Mouse (Mus musculus): ENCODE measurements at regions not wholly inside any gene's neighbourhood (a gene's known extent, or its start where the extent isn't known, plus 50 kb on each side); places are given as distances from the start of the nearest gene placed in this dataset.
A peak's percentile ranks its signal among the peaks of the same experiment; 100 is the strongest.

GRCm38 (mm10) chr12:32273474-32273873, 65.0 kb upstream of the Pik3cg start:
- DNase-seq (ENCODE audit: low read depth, low spot score): no peak

GRCm38 (mm10) chr12:32279861-32280260, 71.4 kb upstream of the Pik3cg start:
- no peak for DNase-seq (ENCODE audit: low read depth, low spot score)

DNA sequence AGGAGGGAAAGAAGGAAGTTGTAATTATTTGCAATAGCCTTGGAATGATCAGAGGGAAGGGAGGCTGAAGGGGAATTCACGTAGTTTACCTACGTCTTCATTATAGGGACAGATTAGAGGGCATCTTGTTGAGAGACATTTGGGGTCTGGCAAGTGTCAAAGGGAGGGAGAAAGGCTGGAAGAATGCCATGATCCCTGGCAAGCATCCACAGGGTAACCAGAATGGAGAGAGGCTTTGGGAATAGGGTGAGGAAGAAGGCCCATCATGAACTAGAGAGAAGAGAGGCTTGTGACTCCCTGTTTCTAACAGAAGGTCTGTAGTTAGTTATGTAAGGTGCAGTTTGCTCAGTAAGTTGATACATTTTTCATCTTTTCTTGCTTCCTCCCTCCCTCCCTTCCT, 71.8 kb upstream of the Pik3cg start:
- DNase-seq (ENCODE audit: low read depth, low spot score): no peak

DNA sequence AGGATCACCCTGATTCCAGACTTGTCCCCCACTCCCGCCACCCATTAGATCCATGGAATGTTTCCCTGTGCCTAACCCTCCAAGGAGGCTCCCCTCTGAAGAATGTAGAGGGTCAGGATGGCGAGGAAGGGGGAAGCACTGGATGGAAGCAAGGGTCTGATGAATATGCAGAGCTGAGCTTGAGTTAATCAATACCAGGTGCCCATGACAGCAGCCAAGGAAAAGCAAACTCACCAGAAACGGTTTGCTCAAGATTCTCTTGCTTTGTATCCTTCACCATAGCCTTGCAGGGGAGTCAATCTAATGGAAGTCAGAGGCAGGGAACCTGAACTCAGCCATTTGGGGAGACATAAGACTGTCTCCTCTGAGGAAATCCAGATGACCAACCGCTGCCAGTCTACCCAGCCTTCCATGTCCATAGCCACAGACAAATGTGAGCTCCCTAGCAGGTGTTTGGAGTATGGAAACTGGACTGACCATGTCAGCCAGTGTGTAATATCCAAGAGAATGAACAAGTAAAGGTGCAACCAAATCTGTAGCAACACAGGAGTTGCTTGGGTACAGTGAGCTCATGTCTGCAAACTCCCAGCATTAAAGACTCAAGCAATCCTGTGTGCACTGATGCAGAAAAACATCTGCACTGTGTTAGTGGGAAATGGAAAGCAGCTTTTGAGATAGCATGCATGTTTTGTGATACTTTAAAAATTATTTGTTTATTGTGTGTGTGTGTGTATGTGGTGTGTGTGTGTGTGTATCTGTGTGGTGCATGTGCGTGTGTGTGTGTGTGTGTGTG, 74.1 kb upstream of the Pik3cg start:
- no peak for DNase-seq (ENCODE audit: low read depth, low spot score)

GRCm38 (mm10) chr12:32285039-32285438, 76.6 kb upstream of the Pik3cg start:
- DNase-seq (ENCODE audit: low read depth, low spot score): peak; percentile 20

DNA sequence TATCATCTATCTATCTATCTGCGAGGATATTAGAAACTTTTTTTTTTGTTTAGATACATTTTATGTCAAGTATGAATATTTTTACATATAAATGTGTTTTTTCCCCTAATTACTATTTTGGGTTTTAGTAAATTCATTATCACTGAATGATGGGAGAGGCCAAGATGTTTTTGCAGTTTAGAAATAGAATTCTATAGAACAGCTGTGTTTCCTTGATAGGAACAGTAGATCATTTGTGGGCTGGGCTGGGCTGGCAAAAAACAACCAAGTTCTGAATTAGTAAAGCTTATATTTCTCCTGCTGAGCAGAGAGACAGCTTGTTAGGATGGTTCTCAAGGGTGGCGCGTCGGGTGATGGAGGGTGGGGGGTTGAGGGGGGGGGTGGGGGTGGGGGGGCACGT, 78.2 kb upstream of the Pik3cg start:
- DNase-seq (ENCODE audit: low read depth, low spot score): no peak

DNA sequence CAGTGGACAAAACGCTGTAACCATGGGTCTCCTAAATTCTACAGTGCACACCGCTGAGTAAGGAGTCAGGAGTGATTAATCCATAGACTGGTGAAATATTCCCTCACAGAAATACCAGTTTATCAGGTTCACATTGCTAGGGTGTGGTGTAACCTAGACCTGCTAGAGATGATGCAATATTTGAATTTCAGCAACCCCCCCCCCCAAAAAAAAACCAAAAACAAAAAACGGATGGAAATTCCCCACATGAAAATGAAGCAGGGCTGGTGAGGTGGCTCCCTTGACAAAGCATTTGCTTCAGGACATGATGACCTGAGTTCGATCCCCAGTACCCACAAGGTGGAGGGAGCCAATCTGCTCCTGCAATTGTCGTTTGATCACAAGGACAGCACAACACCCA, 82.7 kb upstream of the Pik3cg start:
- no peak for DNase-seq (ENCODE audit: low read depth, low spot score)

GRCm38 (mm10) chr12:32291962-32292748, 83.7 kb upstream of the Pik3cg start:
- peak; percentile 76 for DNase-seq (ENCODE audit: low read depth, low spot score)

DNA sequence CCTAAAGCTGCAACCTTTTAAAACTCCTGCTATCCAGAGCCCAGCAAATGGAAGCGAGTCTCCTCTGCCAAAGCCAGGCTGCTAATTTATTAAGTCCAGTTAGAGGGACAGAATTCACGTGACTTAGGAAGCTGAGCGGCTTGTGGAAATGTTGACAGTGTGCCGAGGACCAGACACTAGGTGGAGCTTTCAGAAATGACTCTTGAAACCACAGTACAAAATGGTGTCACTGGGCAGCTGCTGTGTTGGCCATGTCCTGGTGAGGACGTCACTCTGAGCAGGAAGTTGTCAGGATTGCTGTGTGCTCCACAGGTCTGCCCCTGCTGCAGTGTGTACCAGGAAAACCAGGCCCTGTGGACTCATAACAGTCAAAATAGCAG, 84.3 kb upstream of the Pik3cg start:
- DNase-seq (ENCODE audit: low read depth, low spot score): peak; percentile 58

DNA sequence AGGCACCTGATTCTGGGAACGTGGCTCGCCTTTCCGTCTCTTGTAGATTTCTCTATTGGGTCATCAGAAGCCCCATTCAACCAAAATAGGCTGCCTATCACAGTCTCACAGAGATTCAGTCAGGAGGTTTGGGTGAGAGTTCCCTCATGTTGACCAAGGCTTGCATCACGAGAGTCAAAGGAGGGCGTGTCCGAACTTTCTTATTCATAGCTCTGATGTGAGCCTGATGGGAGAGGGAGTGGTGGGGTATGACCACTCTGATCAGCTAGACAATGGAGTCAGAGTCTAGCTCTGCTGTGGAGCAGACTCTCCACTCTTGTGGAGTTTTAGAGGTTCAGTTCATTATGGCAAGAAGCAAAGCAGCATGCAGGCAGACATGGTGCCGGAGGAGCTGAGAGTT, 81.1 kb upstream of the Ccdc71l start:
- no peak for DNase-seq (ENCODE audit: low read depth, low spot score)

DNA sequence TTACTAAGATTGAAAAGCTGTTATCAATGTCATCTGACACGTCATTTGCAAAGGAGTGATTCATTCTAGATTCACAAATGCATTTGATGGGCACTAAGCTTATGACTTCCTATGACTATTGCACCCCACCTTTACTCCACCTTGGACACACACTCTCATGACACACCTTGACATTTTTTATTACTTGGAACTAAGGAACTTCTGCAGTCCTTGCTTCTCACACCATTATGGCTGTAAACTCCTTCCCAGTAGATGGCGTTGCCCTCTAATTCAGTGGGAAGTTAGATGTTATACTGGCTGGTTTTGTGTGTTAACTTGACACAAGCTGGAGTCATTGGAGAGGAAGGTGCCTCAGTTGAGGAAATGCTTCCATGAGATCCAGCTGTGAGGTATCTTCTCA, 78.8 kb upstream of the Ccdc71l start:
- DNase-seq (ENCODE audit: low read depth, low spot score): no peak

DNA sequence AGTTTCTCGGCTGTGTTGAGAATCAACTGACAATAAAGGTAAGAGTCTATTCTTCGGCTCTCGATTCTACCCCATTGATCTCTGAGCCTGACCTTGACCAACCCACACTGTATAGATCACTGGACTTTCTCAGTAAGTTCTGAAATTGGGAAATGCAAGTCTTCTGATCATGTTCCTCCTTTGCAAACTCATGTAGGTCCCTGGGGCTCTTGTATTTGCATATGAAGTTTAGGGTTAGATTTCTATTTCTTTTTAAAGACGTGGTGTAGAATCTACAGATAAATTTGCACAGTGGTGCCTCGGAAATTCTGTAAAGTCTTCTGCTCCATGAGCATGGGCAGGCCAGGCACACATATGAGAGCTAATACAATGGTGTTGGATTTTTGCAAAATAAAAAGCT, 72.8 kb upstream of the Ccdc71l start:
- DNase-seq (ENCODE audit: low read depth, low spot score): no peak

- DNase-seq (ENCODE audit: low read depth, low spot score): no peak
Observed at GRCm38 (mm10) chr12:32306326-32306725, 72.2 kb upstream of the Ccdc71l start.

DNA sequence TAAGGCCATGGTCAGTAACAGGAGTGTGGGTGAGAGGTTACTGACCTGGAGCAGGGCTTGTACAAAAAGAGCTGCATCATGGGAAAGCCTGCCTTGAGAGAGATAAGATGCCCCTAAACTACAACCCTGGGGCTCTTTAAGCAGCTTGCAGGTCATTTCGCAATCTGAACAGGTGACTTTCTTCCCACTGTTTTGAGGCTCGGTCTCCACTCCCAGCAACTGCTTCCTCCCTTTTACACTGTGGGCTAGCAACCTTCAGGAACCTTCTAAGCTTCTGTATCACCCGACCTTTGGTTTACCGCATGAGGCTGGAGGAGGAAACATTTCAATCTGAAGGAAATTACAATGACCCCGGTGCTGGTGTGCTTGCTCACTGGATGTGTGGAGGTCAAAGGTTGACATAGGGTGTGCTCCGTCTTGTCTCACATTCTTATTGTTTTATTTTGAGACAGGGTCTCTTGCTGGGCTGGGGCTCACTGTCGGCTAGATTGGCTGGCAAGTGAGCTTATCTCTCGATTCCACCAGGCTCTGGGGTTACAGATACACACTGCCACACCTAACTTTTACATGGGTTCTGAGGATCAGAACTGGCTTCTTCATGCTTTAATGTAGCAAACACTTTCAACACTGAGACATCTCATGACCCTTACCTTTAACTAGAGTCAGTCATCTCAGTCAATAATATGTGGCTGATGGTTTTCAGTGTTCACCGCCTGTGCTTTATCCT, 71.1 kb upstream of the Ccdc71l start:
- DNase-seq (ENCODE audit: low read depth, low spot score): no peak

DNA sequence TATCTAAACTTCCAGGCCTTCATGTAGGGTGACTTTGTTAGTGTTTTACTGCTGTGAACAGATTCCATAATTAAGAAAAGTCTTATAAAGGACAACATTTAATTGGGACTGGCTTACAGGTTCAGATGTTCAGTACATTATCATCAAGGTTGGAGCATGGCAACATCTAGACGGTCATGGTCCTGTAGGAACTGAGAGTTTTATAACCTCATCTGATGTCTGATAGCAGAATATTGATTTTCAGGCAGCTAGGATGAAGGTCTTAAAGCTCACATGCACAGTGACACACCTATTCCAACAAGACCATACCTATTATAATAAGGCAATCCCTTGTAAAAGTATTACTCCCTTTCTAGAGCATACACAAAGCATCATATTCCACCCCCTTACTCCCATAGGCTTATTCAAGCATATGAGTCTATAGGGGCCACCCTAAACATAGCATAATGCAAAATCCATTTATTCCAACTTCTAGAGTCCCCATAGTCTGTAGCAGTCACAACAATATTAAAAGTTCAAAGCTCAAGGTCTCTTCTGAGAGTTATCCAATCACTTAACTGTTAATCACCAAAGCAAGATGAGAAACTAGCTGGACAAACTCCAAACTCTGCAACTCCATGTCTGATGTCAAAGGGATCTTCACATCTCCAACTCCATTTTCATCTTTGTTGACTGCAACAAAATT, 63.3 kb upstream of the Ccdc71l start:
- DNase-seq (ENCODE audit: low read depth, low spot score): no peak

Data from CD4-positive helper T cell, adult 2 months (primary cell).